Mouse (Mus musculus): ENCODE data around the gene Gm49661.

Gm49661 gene

GRCm38 (mm10) chr8:84984294-84985048, 15.2 kb upstream of the Gm49661 start:
- peak; percentile 68 to 74 for DNase-seq (ENCODE audit: low spot score in 2 of 2)

GRCm38 (mm10) chr8:84982499-84983011, 13.3 kb upstream of the Gm49661 start:
- DNase-seq (ENCODE audit: low spot score in 2 of 2): peak; percentile 62

GRCm38 (mm10) chr8:84981644-84982498, 12.6 kb upstream of the Gm49661 start:
- DNase-seq (ENCODE audit: low spot score in 2 of 2): peak; percentile 72 to 81

DNA sequence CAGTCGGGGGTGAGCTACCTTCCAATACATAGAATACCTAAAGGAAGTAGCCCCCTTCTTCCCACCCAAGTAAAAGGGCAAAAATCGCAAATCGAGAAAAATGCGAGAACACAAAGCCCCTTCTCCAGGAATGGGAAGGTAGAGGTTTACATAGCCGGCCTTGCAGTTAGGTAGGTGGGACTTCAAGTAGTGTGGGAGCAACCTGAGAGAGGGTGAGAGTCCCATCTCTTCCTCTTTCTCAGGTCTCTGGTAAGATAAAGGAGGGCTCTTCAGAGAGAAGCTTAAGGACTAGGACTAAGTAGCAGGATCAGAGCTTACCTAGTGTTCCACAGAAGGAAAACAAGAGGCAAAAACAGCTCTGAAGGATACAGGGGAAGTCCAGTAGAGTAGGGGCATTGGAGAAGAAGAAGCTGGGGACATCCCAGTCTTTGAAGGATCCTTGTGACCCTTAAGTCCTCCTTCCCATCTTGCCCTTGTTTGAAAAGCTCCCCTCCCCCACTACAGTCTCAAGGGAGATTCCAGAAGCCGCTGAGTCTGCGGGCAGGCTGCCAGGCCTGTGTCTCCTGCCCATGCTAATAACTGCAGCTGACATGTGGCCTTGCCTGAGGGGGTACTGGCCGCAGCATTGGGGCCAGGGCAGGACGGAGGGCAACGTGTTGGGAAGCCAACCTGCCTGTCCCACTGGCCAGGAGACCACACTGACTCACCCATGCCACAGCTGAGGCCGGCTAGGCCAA, 11.6 kb upstream of the Gm49661 start:
- DNase-seq (ENCODE audit: low spot score in 2 of 2): peak; percentile 69 to 88

GRCm38 (mm10) chr8:84979599-84980421, 10.6 kb upstream of the Gm49661 start:
- DNase-seq (ENCODE audit: low spot score in 2 of 2): peak; percentile 93

DNA sequence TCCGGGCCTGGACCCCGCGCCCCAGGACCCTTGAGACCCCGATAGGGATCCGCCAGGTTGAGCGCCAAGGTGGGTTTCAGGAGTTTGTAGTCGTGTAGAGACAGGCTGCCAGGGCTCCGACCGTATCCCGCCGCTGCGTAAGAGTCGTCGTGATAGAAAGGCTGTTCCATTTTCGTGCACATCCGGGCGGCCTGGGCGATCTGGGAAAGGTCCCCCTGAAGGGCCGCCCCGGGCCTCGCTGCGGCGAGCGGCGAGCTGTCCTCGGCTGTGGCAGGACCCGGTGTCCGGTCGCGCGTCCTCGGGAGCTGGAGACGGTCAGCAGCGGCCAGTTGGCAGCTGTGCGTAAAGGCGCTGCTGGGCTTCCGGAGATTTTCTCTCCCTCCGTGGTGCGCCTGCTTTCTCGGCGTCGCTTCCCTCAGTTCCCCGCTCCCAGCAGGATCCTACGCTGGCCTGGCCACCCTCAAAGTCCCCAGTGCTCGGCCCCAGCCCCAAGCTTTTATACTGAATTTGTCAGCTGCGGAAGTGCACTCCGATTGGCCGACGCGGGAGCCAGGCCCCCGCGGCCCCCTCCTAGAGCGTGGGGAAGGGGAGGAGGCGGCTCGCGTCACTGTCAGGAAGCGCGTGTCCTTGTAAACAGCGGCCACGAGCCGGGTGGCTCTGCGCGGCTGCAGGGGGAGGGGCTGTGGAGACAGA, 9.2 kb upstream of the Gm49661 start, which contains the start of gene Junb:
TSS of gene Junb (minus strand) at position 471 of the 693 bp plus-strand sequence.
- peak; percentile 96 to 97 for DNase-seq (ENCODE audit: low spot score in 2 of 2)

DNA sequence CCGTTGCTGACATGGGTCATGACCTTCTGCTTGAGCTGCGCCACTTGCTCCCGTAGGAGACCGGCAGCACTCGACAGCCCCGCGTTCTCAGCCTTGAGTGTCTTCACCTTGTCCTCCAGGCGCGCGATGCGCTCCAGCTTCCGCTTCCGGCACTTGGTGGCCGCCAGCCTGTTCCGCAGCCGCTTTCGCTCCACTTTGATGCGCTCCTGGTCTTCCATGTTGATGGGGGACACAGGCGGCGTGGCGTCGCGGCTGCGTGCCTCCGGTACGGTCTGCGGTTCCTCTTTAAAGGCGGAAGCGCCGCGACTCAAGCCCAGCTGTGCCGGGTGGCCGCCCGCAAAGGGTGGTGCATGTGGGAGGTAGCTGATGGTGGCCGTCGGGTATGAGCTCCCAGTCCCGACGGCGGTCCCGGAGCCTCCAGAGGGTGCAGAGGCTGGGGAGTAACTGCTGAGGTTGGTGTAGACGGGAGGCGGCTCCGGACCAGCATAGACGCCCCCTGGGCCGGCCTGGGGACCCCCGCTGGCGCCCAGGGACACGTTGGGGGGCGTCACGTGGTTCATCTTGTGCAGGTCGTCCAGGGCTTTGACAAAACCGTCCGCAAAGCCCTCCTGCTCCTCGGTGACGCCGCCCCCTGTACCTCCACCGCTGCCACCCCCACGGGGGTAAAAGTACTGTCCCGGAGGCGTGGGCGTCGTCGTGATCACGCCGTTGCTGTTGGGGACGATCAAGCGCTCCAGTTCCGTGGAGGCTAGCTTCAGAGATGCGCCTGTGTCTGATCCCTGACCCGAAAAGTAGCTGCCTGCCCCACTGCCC, 8.4 kb upstream of the Gm49661 start:
- DNase-seq (ENCODE audit: low spot score in 2 of 2): peak; percentile 58 to 59

- DNase-seq (ENCODE audit: low spot score in 2 of 2): no peak
Observed at GRCm38 (mm10) chr8:84976763-84977434, 7.7 kb upstream of the Gm49661 start.

GRCm38 (mm10) chr8:84976031-84976762, 7.0 kb upstream of the Gm49661 start:
- DNase-seq (ENCODE audit: low spot score in 2 of 2): peak; percentile 95

- peak; percentile 51 to 61 for DNase-seq (ENCODE audit: low spot score in 2 of 2)
Observed at GRCm38 (mm10) chr8:84975434-84975833, 6.2 kb upstream of the Gm49661 start.

GRCm38 (mm10) chr8:84974543-84975142, 5.4 kb upstream of the Gm49661 start:
- no peak for DNase-seq (ENCODE audit: low spot score in 2 of 2)

GRCm38 (mm10) chr8:84973803-84974542, 4.7 kb upstream of the Gm49661 start:
- peak in 1 of 2 experiments; percentile 49 for DNase-seq (ENCODE audit: low spot score in 2 of 2)

- DNase-seq (ENCODE audit: low spot score in 2 of 2): no peak
Observed at GRCm38 (mm10) chr8:84973079-84973478, 3.8 kb upstream of the Gm49661 start.

GRCm38 (mm10) chr8:84970913-84971312, 1.7 kb upstream of the Gm49661 start:
- no peak for DNase-seq (ENCODE audit: low spot score in 2 of 2)

DNA sequence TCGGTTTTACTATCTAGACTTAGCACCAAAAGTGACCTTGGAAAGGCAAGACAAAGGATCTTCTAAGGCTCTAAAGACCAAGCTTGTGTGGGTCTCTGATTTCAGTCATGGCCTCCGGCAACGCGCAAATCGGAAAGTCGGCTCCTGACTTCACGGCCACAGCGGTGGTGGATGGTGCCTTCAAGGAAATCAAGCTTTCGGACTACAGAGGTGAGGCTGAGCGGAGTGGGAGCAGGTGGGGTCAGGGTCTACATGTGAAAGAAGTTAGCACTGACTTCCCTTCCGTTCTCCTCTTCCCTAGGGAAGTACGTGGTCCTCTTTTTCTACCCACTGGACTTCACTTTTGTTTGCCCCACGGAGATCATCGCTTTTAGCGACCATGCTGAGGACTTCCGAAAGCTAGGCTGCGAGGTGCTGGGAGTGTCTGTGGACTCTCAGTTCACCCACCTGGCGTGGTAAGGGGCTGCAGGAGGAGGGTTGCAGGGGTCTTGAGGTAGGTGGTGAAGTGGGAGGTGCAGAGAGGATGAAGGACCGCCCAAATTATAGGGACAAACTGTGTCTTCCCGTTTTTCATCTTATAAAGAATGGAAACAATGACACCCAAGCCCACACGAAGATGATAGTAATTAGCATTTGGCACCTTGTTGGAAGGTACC, 1.0 kb upstream of the Gm49661 start:
- DNase-seq (ENCODE audit: low spot score in 2 of 2): no peak

GRCm38 (mm10) chr8:84968650-84969049, 583 bp downstream of the Gm49661 start:
- no peak for DNase-seq (ENCODE audit: low spot score in 2 of 2)

Measured in urinary bladder, postnatal 36 days (tissue).